Mouse (Mus musculus): ENCODE results near the gene Dysf.

Gene Dysf

DNA sequence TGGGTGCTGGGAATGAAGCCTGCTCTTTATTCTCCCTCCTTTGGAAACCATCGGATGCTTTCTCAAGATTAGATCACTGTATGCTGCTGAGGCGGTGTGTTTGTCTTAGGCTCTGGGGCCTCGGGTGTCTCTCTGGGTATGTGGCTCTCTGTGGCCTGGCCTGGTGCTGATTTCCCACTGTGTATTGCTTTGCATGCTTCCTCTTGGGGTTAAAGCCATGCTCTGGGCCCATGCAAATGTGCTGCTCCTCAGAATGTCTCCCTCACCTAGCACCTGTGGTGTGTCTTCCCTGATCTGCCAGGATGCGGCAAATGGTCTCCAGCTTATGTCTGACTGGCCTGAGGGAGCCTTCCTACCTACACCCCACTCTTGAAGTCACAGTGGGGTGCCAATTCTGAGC lies 41.8 kb downstream of the Dysf start:
- DNase-seq (ENCODE audit: low read depth, low spot score), result no peak

DNA sequence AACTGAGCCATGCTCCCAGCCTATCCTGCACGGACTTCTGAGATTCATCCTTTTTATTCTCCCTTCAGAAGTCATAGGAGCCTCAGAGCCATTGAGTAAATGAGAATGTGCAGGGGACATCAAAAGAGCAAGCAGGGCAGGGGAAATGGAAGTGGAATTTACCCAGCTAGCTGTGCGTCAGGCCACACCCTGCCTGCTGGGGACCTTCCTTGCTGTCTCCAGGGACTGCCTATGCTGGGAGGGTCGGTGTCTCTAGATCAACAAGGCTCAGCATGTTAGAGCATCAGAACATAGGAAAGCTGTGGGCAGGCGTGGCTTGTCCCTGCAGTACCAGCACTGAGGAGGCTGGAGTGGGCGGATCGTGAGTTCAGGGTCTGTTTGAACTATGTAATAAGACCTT lies 42.6 kb downstream of the Dysf start:
- no peak for DNase-seq (ENCODE audit: low read depth, low spot score)

DNA sequence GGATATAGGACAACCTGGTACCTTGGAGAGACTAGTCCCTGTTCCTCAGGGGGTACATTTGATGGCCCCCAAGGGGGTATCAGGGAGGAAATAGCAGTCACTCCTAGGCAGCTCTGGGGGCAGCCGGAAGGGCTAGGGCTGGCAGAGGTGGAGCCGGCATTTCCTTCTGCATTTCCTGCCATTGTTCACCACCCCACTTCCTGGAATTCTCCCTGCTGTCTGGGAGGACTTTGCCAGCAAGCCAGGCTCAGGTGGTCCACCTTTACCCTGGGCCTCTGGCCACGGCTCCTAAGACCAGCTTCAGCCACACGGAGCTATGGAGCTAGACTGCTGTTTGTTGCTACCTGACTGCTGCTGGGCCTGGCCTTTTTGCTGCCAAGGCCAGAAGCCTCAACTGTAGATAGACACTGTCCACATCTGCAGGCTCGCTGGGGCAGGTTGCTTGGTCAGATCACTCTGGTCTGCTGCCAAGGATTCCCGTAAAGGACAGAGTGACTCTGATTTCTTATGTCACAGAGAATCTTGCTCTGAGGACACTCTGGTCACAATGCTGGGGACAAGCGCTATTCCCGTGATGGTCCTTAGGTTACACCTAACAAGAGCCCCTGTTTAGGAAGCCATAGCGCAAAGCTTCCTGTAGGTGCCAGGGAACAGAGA lies 45.6 kb downstream of the Dysf start:
- no peak for DNase-seq (ENCODE audit: low read depth, low spot score)

DNA sequence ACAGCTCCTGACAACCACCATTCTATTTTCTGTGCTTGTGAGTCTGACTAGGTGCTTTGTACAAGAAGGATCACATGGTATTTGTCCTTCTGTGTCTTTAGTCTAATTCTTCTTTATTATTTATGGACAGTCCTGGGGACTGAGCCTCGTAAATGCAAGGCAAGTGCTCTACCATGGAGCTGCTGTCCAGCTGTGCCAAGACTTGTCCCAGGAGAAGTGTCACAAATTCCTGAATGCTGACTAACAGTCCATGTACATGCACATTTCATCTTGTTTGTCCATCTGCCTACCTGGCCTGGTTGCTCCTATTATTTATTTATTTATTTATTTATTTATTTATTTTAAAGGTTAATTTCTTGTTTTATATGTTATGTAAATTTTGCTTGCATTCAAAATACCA lies 47.2 kb downstream of the Dysf start:
- DNase-seq (ENCODE audit: low read depth, low spot score), result no peak

DNA sequence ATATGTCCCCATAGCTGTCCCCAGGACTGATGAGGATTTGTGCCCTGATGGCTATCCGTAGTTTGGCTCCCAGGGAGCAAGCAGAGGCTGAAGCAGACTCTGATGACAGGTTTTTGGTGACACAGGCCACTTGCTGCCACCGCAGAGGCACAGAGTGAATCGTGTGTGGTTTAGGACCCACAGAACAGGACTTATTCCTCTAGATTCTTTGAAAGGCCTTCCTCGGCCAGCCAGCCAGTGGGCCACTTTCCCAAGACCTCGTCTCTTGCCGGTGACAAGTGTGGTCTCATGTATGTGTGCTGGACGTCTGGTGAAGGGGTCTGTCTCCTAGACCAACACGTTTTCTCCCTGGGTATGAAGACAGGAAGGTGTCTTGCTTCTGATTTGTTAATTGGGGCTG lies 48.8 kb downstream of the Dysf start:
- no peak for DNase-seq (ENCODE audit: low read depth, low spot score)

- peak; percentile 34 for DNase-seq (ENCODE audit: low read depth, low spot score)
These were observed 50.3 kb downstream of the Dysf start for GRCm38 (mm10) chr6:84058671-84059141.

DNA sequence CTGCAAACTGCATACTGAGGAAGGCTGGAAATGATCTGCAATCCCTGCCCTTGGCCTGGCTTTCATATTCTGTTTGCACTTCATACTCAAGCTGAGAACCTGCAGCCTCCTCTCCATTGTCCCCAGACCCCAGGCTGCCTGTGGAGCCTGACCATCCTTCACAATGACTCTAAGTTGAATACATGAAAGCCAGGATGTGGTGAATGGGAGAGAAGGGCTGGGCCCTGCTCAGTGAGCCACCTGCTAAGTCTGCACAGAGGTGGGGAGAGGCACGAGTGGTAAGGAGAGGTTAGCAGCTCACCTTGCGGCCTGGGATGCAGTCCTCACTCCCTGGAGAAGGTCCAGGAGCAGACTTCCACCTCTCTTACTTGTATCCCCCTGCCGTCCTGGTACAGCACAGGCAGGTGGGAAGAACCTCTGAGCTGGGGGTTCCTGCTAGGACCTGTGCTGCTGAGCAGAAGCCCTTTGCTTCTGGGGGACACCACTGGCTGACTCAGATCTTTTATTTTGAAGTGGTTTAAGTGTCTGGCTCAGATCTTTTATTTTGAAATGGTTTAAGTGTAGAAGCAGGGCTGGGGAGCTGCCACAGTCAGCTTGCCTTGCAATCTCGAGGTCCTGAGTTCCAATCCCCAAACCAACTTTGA lies 51.5 kb downstream of the Dysf start:
- no peak for DNase-seq (ENCODE audit: low read depth, low spot score)

- DNase-seq (ENCODE audit: low read depth, low spot score), result peak; percentile 75
These were observed 52.9 kb downstream of the Dysf start for GRCm38 (mm10) chr6:84061328-84061727.

GRCm38 (mm10) chr6:84062541-84062940 lies 54.2 kb downstream of the Dysf start:
- DNase-seq (ENCODE audit: low read depth, low spot score), result no peak

GRCm38 (mm10) chr6:84068236-84068635 lies 59.8 kb downstream of the Dysf start:
- DNase-seq (ENCODE audit: low read depth, low spot score), result no peak

DNA sequence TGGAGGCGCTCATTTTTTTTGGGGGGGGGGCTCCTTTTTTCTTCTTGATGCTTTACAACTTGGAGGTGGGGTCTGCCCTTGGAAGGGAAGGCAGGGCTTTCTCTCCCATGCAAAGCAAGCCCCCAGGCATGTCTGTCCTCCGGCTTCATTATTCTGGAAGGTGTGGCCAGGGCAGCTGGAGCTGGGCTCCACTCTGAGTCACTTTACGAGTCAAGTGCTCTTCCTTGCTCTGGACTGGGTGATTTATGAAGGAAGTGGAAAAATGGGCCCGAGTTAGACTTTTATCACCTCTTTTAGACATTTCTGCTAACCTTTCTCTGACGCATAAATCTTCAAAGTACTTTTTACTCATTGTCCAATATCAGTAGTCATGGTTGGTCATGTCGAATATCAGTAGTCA lies 61.9 kb downstream of the Dysf start:
- DNase-seq (ENCODE audit: low read depth, low spot score), result no peak

DNA sequence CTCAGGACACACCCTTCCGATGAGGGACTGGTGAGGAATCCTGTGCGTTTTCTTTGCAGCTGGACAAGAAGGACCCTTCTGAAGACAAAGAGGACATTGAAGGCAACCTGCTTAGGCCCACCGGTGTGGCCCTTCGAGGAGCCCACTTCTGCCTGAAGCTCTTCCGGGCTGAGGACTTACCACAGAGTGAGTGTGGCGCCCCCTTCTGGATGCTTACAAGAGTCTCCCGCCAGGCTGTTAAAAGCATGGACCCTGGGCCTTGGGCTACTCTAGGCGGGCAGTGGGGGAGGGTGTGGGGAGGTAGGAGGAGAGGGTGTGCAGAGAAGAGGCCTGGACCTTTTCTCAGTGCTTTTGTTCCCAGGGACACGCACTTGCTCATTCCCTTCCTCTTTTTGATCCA lies 64.2 kb downstream of the Dysf start:
- peak; percentile 29 for DNase-seq (ENCODE audit: low read depth, low spot score)

GRCm38 (mm10) chr6:84078172-84078571 lies 69.8 kb downstream of the Dysf start:
- peak; percentile 34 for DNase-seq (ENCODE audit: low read depth, low spot score)

DNA sequence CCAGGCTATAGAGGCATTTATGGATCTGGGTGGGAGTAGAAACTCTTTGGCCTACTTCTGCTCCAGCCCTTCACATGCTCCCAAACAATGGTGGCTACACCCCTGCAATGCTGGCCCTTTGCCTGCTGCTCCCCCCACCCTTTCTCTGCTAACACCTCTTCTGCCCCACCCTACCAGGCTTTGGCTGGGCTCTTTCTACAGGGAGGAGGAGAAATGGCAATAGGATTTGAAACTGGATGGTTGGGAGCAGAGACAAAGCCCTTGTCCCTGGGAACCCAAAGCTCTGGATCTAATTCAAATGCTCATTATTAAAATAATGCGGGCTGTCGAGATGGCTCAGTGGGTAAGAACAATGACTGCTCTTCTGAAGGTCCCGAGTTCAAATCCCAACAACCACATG lies 72.2 kb downstream of the Dysf start:
- DNase-seq (ENCODE audit: low read depth, low spot score), result no peak

DNA sequence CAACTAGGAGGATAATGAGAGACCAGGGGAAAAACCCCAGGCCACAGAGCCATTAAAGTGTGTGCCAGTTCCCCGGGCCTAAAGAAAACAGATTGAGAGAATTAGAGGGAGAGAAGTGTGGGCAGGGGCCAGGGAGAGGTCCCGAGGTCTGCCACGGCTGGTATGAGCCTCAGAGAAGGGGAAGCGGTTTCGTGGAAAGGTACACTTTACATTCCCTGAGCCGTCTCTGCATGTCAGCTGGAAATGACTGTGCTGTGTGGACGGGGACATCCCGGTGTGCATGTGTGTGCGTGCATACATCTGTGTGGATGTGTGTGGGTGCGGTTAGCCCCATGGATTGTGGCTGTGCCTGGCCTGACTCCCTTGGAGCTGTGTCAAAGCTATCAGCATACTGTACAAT lies 76.4 kb downstream of the Dysf start:
- DNase-seq (ENCODE audit: low read depth, low spot score), result no peak

- DNase-seq (ENCODE audit: low read depth, low spot score), result peak; percentile 66
These were observed 85.1 kb downstream of the Dysf start for GRCm38 (mm10) chr6:84093473-84093872.

DNA sequence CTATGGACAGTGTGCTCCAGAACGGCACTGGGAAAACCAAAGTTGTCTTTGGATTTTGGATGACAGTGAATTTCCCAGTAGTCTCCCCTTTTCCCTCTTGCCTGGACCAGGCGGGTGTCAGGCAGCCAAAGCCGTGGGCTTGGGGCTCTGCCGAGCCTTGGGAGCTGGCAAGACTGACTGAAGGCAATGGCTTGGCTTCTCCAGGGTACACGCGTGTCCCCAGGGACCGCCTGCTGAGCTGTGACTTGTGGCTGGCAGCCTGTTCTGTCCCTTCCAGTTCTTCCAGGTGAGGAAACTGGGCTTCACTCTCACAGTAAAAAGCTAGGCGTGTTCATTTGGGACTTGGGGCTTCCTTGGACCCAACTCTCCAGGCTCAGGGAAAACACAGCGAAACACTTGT lies 86.1 kb downstream of the Dysf start:
- DNase-seq (ENCODE audit: low read depth, low spot score), result no peak

DNA sequence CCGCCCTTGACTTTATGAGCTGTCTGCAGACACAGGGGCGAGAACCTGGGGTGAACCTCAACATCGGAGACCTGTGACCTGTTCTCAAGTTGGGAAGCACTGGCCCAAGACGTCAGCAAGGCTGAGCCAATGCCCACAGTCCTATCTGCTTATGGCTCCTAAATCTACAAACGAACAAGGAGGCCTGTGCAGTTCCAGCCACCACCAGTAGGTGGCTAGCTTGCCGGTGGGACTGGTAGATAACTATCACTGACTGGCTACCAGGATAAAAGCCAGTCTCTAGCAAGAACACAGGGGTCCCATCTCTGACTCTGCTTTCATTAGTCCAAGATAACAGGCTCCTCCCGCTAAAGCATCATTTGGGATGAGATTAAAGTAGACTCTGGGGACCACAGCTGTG lies 86.6 kb downstream of the Dysf start:
- peak; percentile 86 for DNase-seq (ENCODE audit: low read depth, low spot score)

DNA sequence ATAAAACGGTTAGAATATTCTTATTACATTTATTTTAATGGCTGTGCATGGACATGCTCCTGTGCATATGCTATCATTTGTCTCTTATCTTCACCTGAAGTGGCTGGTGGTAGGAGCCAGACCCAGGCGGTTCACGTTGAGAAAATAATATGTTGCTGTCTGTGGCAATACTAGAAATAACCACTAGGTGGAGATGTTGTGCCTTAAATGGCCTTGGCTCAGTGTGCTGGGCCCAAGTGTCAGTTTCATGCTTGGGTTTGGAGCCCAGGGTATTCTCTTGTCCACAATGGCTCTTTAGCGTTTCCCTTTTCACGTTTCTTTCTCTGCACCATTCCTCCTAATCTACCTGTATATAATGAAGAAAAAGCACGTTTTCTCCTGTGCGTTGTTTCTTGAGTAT lies 87.5 kb downstream of the Dysf start:
- peak; percentile 91 for DNase-seq (ENCODE audit: low read depth, low spot score)

- DNase-seq (ENCODE audit: low read depth, low spot score), result peak; percentile 39
These were observed 93.6 kb downstream of the Dysf start for GRCm38 (mm10) chr6:84102002-84102401.

DNA sequence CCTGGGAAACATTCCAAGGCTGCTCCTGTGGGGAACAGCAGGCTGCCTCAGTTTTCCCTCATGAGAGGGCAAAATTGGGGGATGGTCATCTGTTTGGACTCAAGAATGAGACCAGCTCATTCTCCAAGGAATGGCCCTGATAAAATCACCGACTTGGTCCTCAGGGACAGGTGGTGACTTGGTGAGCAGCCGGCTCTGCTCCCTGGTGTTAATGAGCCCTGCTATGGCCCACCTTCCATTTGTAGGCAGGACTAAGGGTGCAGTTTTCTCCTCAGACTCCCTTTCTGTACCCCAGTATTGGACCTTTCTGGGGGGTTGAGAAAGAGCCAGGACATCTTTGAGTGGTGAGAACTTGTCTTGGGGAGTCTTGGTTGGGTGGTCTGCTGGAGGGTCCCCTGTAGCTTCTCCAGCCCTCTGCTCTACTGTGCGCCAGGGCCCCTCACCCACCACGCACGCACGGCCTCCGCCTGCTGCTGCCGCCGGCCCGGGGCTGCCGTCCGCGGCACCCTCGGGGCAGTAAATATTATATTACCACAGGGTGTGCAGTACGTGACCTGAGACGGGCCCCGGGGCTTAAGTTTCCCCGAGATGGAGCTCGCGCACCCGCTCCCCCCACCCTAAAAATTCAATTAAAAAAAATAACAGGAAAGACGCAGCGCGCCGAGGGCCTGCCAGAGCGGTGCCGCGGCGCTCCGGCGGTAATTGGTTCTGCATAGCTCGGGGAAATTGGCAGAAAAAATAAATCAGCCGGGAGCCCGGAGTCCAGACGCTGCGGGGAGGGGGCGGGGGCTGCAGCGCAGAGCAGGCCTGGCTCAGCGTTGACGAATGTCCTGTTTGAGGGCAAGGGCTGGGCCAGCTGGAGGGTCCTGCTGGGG lies 97.0 kb downstream of the Dysf start:
- DNase-seq (ENCODE audit: low read depth, low spot score), result peak; percentile 89

GRCm38 (mm10) chr6:84106082-84106481 lies 97.7 kb downstream of the Dysf start:
- DNase-seq (ENCODE audit: low read depth, low spot score), result peak; percentile 44

- DNase-seq (ENCODE audit: low read depth, low spot score), result no peak
These were observed 102.0 kb downstream of the Dysf start for GRCm38 (mm10) chr6:84110377-84110776.
